Mouse (Mus musculus) ES-Bruce4 (cell line): Measurements from ENCODE around the gene Cish. TPM values are rescaled to one million over a fixed set of nuclear protein-coding genes. Genes with fewer than 3 reads are reported as not detected.

Experiments used
- H3K27ac ChIP-seq: 2 replicates; pipeline ENCODE4 v1.5.1; 2012; ENCODE audit warnings: low read length, inconsistent platforms; ENCODE audit not compliant: insufficient read depth
- H3K27me3 ChIP-seq: 2 replicates; pipeline ENCODE4 v1.6.1; 2012; ENCODE audit warnings: mild to moderate bottlenecking, low read length, inconsistent platforms; ENCODE audit not compliant: control insufficient read depth, poor library complexity, insufficient read depth, severe bottlenecking
- H3K36me3 ChIP-seq: 2 replicates; pipeline ENCODE4 v1.6.1; 2012; ENCODE audit warnings: inconsistent platforms, mild to moderate bottlenecking, low read length, moderate library complexity; ENCODE audit not compliant: control insufficient read depth, poor library complexity, insufficient read depth, severe bottlenecking
- H3K4me1 ChIP-seq: one replicate; pipeline ENCODE4 v1.8.1; 2011; ENCODE audit warnings: low read length; ENCODE audit not compliant: control insufficient read depth, insufficient read depth
- H3K4me3 ChIP-seq: 2 replicates; pipeline ENCODE4 v1.5.1; 2011; ENCODE audit warnings: low read depth, mild to moderate bottlenecking, low read length
- H3K9ac ChIP-seq: 2 replicates; pipeline ENCODE4 v1.6.1; 2012; ENCODE audit warnings: low read depth, mild to moderate bottlenecking, inconsistent platforms; ENCODE audit not compliant: poor library complexity, severe bottlenecking
- H3K9me3 ChIP-seq: replicated peaks from 2 replicates; pipeline ENCODE4 v1.6.1; 2012; ENCODE audit warnings: mild to moderate bottlenecking, low read length, inconsistent platforms; ENCODE audit not compliant: control insufficient read depth, poor library complexity, insufficient read depth, severe bottlenecking
- CTCF ChIP-seq: IDR thresholded peaks from one replicate; pipeline ENCODE4 v1.8.1; 2011; ENCODE audit warnings: low read depth, low read length
- EP300 ChIP-seq: IDR thresholded peaks from 2 replicates; pipeline ENCODE4 v1.6.1; 2011; ENCODE audit warnings: low read depth, low read length; ENCODE audit not compliant: insufficient read depth
- POLR2A ChIP-seq: IDR thresholded peaks from one replicate; pipeline ENCODE4 v1.8.1; 2011; ENCODE audit warnings: low read length; ENCODE audit not compliant: insufficient read depth
- polyA plus RNA-seq: library from polyadenylated mRNA; stranded (reverse); fragments of >200 nt; gene quantifications from 2 replicates; pipeline ENCODE4 v1.2.4, GENCODE M21; 2011; ENCODE audit warnings: low read depth; ENCODE audit not compliant: missing spikeins, insufficient read depth, insufficient read length

The Cish gene
- polyA plus RNA-seq, 1 experiment = 13.7 TPM

DNA sequence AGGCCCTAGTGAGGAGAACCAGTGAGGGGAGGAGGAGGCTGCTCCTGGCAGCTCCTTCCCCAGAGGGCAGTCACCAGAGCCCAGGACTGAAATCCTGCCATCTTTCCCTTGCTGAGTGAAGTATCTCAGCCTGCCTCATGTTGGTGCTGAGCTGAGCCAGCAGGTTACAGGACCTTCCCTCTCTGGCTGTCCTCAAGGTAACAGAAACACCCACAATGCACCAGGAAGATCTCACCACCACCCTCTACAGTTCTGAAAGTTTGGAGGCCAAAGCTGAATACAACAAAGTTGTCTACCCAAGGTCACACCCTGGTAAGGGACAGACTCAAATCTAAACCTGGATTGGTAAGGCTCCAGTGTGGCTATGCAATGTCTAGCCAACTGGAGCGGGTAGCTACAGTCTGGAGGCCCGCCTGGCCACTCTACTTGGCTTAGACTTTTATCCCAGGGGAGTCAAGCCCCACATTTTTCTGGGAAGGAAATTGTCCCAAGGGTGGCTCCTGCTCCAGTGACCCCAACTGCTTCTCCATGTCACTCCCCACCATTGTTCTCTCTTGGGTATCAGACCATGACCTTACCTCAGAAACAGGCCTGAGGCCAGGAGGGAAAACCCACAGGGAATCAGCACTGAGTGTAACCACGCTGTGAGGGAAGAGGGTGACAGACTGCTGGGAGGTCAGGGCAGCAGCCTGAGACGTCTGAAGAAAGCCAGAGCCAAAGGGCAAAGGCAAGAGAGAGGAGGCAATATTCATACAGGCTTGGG lies 29.2 kb downstream of the Cish start:
- peaks cover 6% of the 10 kb centered on the region for H3K4me1 ChIP-seq
- no peaks in the 10 kb centered on the region for H3K9me3 ChIP-seq
- no peaks in the 10 kb centered on the region for H3K27me3 ChIP-seq
- TF ChIP-seq CTCF = no peak
- TF ChIP-seq POLR2A = no peak
- TF ChIP-seq EP300 = no peak
- H3K4me3 ChIP-seq = no peak overlapping the region
- no peaks in the 10 kb centered on the region for H3K36me3 ChIP-seq
- no peak overlapping the region for H3K9ac ChIP-seq
- no peak overlapping the region for H3K27ac ChIP-seq

DNA sequence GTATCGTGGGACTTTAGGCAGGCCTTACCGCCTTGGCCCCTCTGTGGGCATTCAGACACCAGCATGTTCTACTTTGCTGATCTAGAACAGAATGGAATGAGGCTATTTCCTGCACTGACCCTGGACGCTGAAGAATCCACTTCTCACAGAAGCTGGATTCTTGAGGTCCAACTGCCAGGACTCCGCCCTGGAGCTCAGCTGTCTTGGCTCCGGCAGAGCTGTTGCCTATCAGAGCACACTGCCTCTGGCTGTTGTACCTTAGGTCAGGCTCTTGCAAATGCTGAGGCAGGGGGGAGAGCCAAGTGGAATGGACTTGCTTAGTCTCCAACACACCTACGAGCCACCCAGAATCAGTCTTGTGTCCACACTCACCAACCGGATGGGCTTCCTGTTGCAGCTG lies 30.1 kb downstream of the Cish start:
- H3K9ac ChIP-seq = no peak overlapping the region

DNA sequence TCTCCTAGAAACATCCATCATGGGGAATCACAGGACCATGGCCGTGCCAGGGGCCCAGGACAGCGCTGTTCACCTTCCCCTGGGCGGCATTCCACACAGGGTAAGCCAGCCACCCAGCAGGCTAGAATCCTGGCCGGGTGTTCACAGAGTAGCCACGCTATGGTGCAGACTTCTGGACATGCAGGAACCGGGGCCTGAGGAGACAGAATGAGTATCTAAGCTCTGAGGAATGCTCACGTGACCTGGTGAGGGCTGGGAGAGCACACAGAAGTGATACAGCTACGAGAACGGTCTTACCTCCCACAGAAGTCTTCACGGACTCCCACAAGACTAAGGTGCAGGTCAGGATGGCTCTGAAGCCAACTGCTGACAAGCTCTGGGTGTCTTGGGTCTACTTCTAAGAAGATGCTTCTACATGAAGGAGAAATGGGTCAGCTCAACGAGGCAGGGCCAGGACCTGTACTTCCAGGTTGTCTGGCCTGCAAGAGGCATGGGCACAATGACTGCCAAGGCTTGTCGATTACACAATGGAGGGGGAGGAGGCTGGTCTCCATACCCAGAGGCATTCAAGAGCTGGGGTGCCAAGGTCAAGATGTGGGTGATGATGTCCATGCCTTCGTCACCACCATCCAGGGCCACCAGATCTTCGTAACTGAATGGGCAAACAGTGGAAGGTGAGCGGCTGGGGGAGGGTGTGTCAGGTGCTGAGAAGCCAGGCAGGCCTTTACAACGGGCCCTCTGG lies 32.2 kb downstream of the Cish start:
- Histone ChIP-seq H3K4me1 (peaks cover 6% of the 10 kb centered on the region), H3K9ac (no peak overlapping the region), H3K27ac (no peak overlapping the region), H3K9me3 (no peaks in the 10 kb centered on the region), H3K27me3 (no peaks in the 10 kb centered on the region), H3K4me3 (no peak overlapping the region), H3K36me3 (no peaks in the 10 kb centered on the region)
- TF ChIP-seq POLR2A = no peak
- TF ChIP-seq CTCF = no peak
- TF ChIP-seq EP300 = no peak

More for the DNA sequence above, 30.1 kb downstream of the Cish start:
- Histone ChIP-seq H3K9me3 (no peaks in the 10 kb centered on the region), H3K36me3 (no peaks in the 10 kb centered on the region), H3K4me1 (peaks cover 6% of the 10 kb centered on the region), H3K27me3 (no peaks in the 10 kb centered on the region), H3K27ac (no peak overlapping the region), H3K4me3 (no peak overlapping the region)
- TF ChIP-seq CTCF = no peak
- peak; percentile 26; the same call in 1 of the 2 replicates for TF ChIP-seq EP300

DNA sequence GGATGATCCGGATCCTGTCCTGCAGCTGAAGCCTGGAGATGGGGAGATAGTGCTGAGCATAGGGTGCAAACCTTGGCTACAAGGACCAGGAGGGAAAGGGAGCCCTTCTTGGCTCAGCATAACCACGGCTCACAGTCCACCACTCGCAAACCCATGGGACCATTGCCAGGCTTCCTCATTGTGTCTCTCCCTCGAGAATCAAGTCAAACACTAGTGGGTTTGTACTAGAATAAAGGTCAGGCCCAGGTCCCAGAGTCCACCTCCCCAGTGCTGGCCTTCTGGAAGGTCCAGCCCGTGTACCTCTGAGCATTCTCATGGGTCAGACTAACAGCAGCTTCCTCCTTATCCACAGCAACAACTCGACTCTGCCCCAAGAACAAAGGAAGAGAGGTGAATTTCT lies 35.0 kb downstream of the Cish start:
- Histone ChIP-seq H3K27ac (no peak overlapping the region), H3K4me3 (no peak overlapping the region), H3K36me3 (no peaks in the 10 kb centered on the region), H3K9me3 (no peaks in the 10 kb centered on the region), H3K9ac (no peak overlapping the region), H3K27me3 (no peaks in the 10 kb centered on the region), H3K4me1 (peaks cover 6% of the 10 kb centered on the region)
- no peak for TF ChIP-seq EP300
- no peak for TF ChIP-seq POLR2A
- TF ChIP-seq CTCF = no peak

DNA sequence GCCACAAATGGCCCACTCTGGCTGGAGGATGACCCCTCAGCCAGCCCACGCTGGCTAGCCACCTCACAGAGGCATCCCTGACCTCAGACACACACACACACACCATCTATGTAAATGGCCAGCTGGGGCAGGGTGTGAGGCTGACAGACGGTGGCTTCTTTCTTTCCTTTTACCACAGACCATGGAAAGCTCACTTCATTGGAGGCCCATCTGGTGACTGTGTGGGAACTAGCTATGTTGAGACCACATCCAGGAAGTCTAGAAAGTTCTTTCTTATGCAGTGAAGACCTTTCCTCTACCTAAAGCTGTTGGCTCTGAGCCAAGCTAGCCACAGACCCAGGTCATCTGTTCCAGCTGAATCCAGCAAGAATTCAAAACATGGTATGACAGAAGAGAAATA lies 37.9 kb downstream of the Cish start:
- Histone ChIP-seq H3K9ac (no peak overlapping the region), H3K27ac (no peak overlapping the region), H3K4me3 (no peak overlapping the region), H3K36me3 (no peaks in the 10 kb centered on the region), H3K9me3 (no peaks in the 10 kb centered on the region), H3K4me1 (no peaks in the 10 kb centered on the region), H3K27me3 (no peaks in the 10 kb centered on the region)
- TF ChIP-seq CTCF (no peak), POLR2A (no peak), EP300 (no peak)

DNA sequence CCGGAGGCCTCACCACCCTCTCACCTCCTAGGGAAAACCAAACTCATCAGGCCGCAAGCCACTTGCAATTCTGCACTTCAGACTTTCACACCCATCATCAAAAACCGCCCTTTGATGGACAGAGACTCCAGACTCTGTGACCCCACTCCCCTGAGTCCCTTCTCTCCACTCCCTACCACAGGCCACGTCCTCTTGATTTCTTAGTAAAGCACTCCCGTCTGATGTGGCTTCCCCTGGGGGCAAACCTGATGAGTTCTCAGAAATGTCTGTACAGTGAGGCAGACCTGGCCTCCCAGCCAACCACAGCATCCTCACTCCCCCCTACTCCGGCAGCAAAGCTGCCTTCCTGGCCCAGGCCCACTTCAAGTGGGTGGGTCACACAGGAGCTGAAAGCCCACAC lies 38.5 kb downstream of the Cish start:
- TF ChIP-seq CTCF = no peak
- TF ChIP-seq POLR2A = no peak
- TF ChIP-seq EP300 = no peak
- no peak overlapping the region for H3K27ac ChIP-seq
- H3K4me3 ChIP-seq = no peak overlapping the region
- no peaks in the 10 kb centered on the region for H3K4me1 ChIP-seq
- no peak overlapping the region for H3K9ac ChIP-seq
- H3K9me3 ChIP-seq = no peaks in the 10 kb centered on the region
- H3K36me3 ChIP-seq = no peaks in the 10 kb centered on the region
- no peaks in the 10 kb centered on the region for H3K27me3 ChIP-seq
